Mouse (Mus musculus): ENCODE data around the gene Kdelc1.

DNA sequence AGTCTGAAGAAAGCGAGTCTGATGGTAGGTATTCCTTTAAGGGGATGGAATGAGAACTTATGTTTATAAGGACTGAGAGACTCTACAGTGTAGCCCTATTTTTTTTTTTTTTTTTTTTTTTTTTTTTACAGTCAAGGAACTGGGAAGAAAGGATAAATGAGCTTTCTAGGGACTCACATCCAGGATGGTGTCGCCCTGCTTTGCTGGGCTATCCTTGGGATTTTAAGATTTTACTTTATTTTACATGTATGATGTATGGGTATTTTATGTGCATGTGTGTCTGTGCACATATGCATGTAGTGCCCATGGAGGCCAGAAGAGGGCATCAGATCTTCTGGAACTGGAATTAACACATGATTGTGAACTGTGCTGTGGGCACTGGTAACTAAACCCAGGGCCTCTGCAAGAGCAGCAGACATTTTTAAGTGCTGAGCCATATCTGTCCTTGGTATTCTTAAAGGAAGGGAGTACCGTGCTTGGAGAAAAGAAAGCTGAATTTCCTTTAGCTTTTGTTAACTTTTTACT, 49.3 kb upstream of the Kdelc1 start:
- TF ChIP-seq HCFC1 (IDR thresholded peaks at IDR 0.05; ENCODE audit: borderline replicate concordance, insufficient read depth, low read length) (no peak), CHD2 (IDR thresholded peaks at IDR 0.05; ENCODE audit: low read depth, low read length) (no peak), ZC3H11A (IDR thresholded peaks at IDR 0.05; ENCODE audit: borderline replicate concordance, low read depth, low read length) (no peak), MAFK (IDR thresholded peaks at IDR 0.05; ENCODE audit: insufficient read depth, low read depth, low read length) (no peak), ZNF384 (IDR thresholded peaks at IDR 0.05; ENCODE audit: low read depth, low read length) (peak; percentile 92)

Data from ES-E14 (cell line).